45 mouse cellular contexts compared by ENCODE assay signal in the genomic region with DNA sequence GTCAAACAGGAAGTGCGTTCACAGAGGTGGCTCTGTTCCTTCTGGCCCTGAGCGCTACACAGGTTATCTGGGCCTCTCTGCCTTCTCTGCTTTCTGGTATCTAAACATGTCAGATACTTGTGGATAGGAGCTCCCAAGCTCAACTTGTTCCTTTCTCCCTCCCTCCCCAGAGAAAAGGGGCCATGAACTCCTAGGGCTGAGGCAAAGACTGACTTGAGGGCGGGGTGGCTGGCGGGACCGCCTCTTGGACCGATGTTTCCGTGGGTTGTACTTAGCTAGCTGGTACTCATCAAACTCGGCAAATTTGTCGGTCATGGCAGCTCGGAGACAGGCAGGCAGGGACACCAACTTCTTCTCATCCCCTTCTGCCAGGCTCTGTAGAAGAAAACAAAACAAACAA. TPM values are rescaled to one million over a fixed set of nuclear protein-coding genes. Genes with fewer than 3 reads are reported as not detected.
"Had no signal": no experiment of that assay in that cellular context is flagged by ENCODE, and none has a peak within 500 bp of the region (broad histone marks: within the 10 kb centered on the region; RNA-seq: fewer than 3 reads in every experiment).

No protein-coding gene starts in this region.

- ATAC-seq: hindbrain, embryonic 16.5 days; hindbrain, postnatal 0 days; inflammation-experienced regulatory T-cells, adult 6 months; intestine, embryonic 15.5 days; intestine, embryonic 16.5 days; intestine, postnatal 0 days had no signal

- H3K4me3 ChIP-seq: heart, embryonic 12.5 days; heart, embryonic 13.5 days; heart, embryonic 15.5 days; hindbrain, embryonic 10.5 days; hindbrain, embryonic 12.5 days; hindbrain, embryonic 13.5 days; hindbrain, embryonic 15.5 days; intestine, embryonic 15.5 days; kidney, embryonic 15.5 days; left cerebral cortex, adult 2 months had no signal

- H3K27me3 ChIP-seq: heart, embryonic 12.5 days; heart, embryonic 13.5 days; heart, embryonic 15.5 days; hindbrain, embryonic 12.5 days; hindbrain, embryonic 13.5 days; hindbrain, embryonic 15.5 days; intestine, embryonic 15.5 days; kidney, embryonic 15.5 days had no signal

- H3K4me2 ChIP-seq: heart, embryonic 12.5 days; heart, embryonic 13.5 days; heart, embryonic 15.5 days; hindbrain, embryonic 12.5 days; hindbrain, embryonic 13.5 days; hindbrain, embryonic 14.5 days; hindbrain, embryonic 15.5 days; intestine, embryonic 15.5 days; kidney, embryonic 15.5 days had no signal

- H3K9ac ChIP-seq: heart, embryonic 12.5 days; heart, embryonic 13.5 days; heart, embryonic 15.5 days; hindbrain, embryonic 12.5 days; hindbrain, embryonic 13.5 days; hindbrain, embryonic 14.5 days; hindbrain, embryonic 15.5 days; intestine, embryonic 15.5 days; kidney, embryonic 15.5 days had no signal

- H3K27ac ChIP-seq: heart, embryonic 13.5 days; heart, embryonic 15.5 days; hindbrain, embryonic 10.5 days; hindbrain, embryonic 12.5 days; hindbrain, embryonic 13.5 days; hindbrain, embryonic 14.5 days; hindbrain, embryonic 15.5 days; hindbrain, postnatal 0 days; intestine, embryonic 15.5 days; kidney, embryonic 15.5 days; kidney, postnatal 0 days; left cerebral cortex, adult 2 months had no signal

- H3K36me3 ChIP-seq: hindbrain, embryonic 15.5 days had no signal

- DNase-seq: heart, postnatal 10 days; heart, postnatal 14 days; heart, postnatal 36 days; heart, postnatal 4 days; kidney, adult 11 months; kidney, adult 18-20 months; kidney, adult 2 months; kidney, adult 8-10 months; kidney, adult 9 months; kidney, postnatal 10 days; kidney, postnatal 14 days; kidney, postnatal 25 days; kidney, postnatal 36 days; kidney, postnatal 4 days; layer of hippocampus, adult 9-11 months; layer of hippocampus, postnatal 36 days had no signal

- H3K4me1 ChIP-seq: heart, embryonic 12.5 days; heart, embryonic 13.5 days; heart, embryonic 15.5 days; hindbrain, embryonic 10.5 days; hindbrain, embryonic 12.5 days; hindbrain, embryonic 13.5 days; hindbrain, embryonic 15.5 days; intestine, embryonic 15.5 days; kidney, embryonic 15.5 days had no signal

- H3K9me3 ChIP-seq: heart, embryonic 12.5 days; heart, embryonic 13.5 days; heart, embryonic 15.5 days; hindbrain, embryonic 10.5 days; hindbrain, embryonic 12.5 days; hindbrain, embryonic 13.5 days; hindbrain, embryonic 15.5 days; intestine, embryonic 15.5 days; kidney, embryonic 15.5 days had no signal

RNA-seq across cellular contexts. Expression of a gene that starts 34.7 kb away (rescaled TPM):
- total RNA-seq: hematopoietic stem cell, adult 5-6 weeks had no signal
- polyA plus RNA-seq: hindbrain, embryonic 11.5 days had no signal

RNA-seq across cellular contexts. Expression of a gene that starts 55.1 kb away (rescaled TPM):
- total RNA-seq: heart, postnatal 10 days; heart, postnatal 14 days; heart, postnatal 36 days; hematopoietic stem cell, adult 5-6 weeks; hindbrain, postnatal 0 days; layer of hippocampus, adult 18-20 months; layer of hippocampus, postnatal 10 days; layer of hippocampus, postnatal 36 days; left cerebral cortex, adult 18-20 months; left cerebral cortex, adult 2 months had no signal
- polyA plus RNA-seq: heart, embryonic 12.5 days; heart, embryonic 13.5 days; heart, embryonic 14.5 days; heart, embryonic 15.5 days; heart, embryonic 16.5 days; heart, postnatal 0 days; hindbrain, embryonic 10.5 days; hindbrain, embryonic 11.5 days; hindbrain, embryonic 12.5 days; hindbrain, embryonic 13.5 days; hindbrain, embryonic 14.5 days; hindbrain, embryonic 15.5 days; hindbrain, embryonic 16.5 days; inflammation-experienced regulatory T-cells, adult 6 months; intestine, embryonic 14.5 days; intestine, embryonic 15.5 days; intestine, embryonic 16.5 days; intestine, postnatal 0 days; kidney, adult 2 months; kidney, embryonic 14.5 days; kidney, embryonic 15.5 days; kidney, embryonic 16.5 days; kidney, postnatal 0 days; large intestine, adult 2 months had no signal
